In genomic region chr5:125107011-125107651, GRCm38 (mm10) we compare ENCODE assay signal across 9 mouse cellular contexts.
DNase-seq lines count a peak whose midpoint lies in the region; TF ChIP-seq lines count a peak whose summit lies in the region.
"Had no signal": no experiment of that assay in that cellular context is flagged by ENCODE, and none has a peak within 500 bp of the region (broad histone marks: within the 10 kb centered on the region; RNA-seq: fewer than 3 reads in every experiment).

No protein-coding gene starts in this region.

- H3K27ac ChIP-seq in CH12.LX (ENCODE audit: insufficient read depth, low read depth), result no peak overlapping the region
- no peak overlapping the region for H3K27ac ChIP-seq in layer of hippocampus, adult 2 months
- H3K27ac ChIP-seq: hindbrain, embryonic 15.5 days had no signal

- no peaks in the 10 kb centered on the region for H3K9me3 ChIP-seq in CH12.LX (replicated peaks; ENCODE audit: low read length)
- H3K9me3 ChIP-seq: hindbrain, embryonic 15.5 days had no signal

- no peaks in the 10 kb centered on the region for H3K79me2 ChIP-seq in CH12.LX (replicated peaks; ENCODE audit: control insufficient read depth, extremely low read depth, insufficient read depth, poor library complexity, severe bottlenecking)

- TF ChIP-seq RAD21 in CH12.LX (IDR thresholded peaks at IDR 0.05; ENCODE audit: low read depth, low read length), result peak; percentile 75

- no peaks in the 10 kb centered on the region for H3K27me3 ChIP-seq in CH12.LX (replicated peaks)
- H3K27me3 ChIP-seq: hindbrain, embryonic 15.5 days had no signal

- intact Hi-C loops in gastrocnemius, postnatal 36 days (cut with DNase I), result loop anchor here (2.0 to 10.0 kb wide), 6 partner anchors 70 to 258 kb away; partner anchors contain the start of gene Ncor2

- peaks cover 51 to 97% of the 10 kb centered on the region in 2 experiments for H3K36me3 ChIP-seq in CH12.LX (replicated peaks in 1 of 2; ENCODE audit: control insufficient read depth in 1 of 2, insufficient read depth in 1 of 2, low read length in 1 of 2)

- H3K9ac ChIP-seq in CH12.LX (ENCODE audit: insufficient read depth, low read depth), result no peak overlapping the region
- H3K9ac ChIP-seq: hindbrain, embryonic 15.5 days had no signal

- no peak overlapping the region for H3K4me2 ChIP-seq in CH12.LX (ENCODE audit: insufficient read depth, low read depth, poor library complexity, severe bottlenecking)
- H3K4me2 ChIP-seq: hindbrain, embryonic 15.5 days had no signal

- no peak for TF ChIP-seq POLR2A in CH12.LX (IDR thresholded peaks at IDR 0.05; ENCODE audit: low read depth, low read length)

- in situ Hi-C loops in CH12.LX (cut with MboI; ENCODE audit: low pct_ligation_motif_present, low pct_unique_long_range_greater_than_20kb, low sequenced_read_pairs), result loop anchor here (5.0 kb wide), 1 partner anchor 200 kb away; no protein-coding TSS in a partner anchor

- no peak overlapping the region for H3K4me3 ChIP-seq in CH12.LX (replicated peaks in 1 of 3; ENCODE audit: low read depth in 2 of 3, low read length in 2 of 3, poor library complexity in 1 of 3)
- no peak overlapping the region for H3K4me3 ChIP-seq in layer of hippocampus, adult 2 months
- H3K4me3 ChIP-seq: hindbrain, embryonic 15.5 days had no signal

- peaks cover 2 to 15% of the 10 kb centered on the region in 2 experiments; a peak in 3 of 4 replicates for H3K4me1 ChIP-seq in CH12.LX (ENCODE audit: control insufficient read depth in 1 of 2, insufficient read depth in 2 of 2)

- no peak for TF ChIP-seq EP300 in CH12.LX (IDR thresholded peaks at IDR 0.05; ENCODE audit: low read length)

- TF ChIP-seq CTCF in CH12.LX (conservative IDR thresholded peaks at IDR 0.05 in 1 of 2, IDR thresholded peaks at IDR 0.05 in 1 of 2; ENCODE audit: low read depth in 2 of 2, low read length in 2 of 2), result peak; percentile 58 to 82
- TF ChIP-seq CTCF in layer of hippocampus, adult 2 months (conservative IDR thresholded peaks at IDR 0.05), result peak; percentile 84

- dilution Hi-C loops in CH12.LX (cut with MboI; ENCODE audit: extremely low pct_ligation_motif_present, extremely low pct_unique_long_range_greater_than_20kb, low sequenced_read_pairs), result no loop called here

- DNase-seq in A20 (ENCODE audit: low read depth, low spot score) (peak; percentile 51), CH12.LX (ENCODE audit: extremely low read depth) (peak; percentile 53)
- DNase-seq in c-Kit-positive CD71-positive TER-119-positive erythroid progenitor cells, embryonic 14.5 days (ENCODE audit: low spot score), result peak; percentile 40
- DNase-seq in gastrocnemius, postnatal 36 days, result peak; percentile 63 to 65
- DNase-seq in layer of hippocampus, adult 2 months (ENCODE audit: low spot score in 2 of 2), result peak in 1 of 2 experiments; percentile 68
- peak; percentile 79 for DNase-seq in lung, postnatal 14 days
- DNase-seq in skeletal muscle tissue, adult 2 months (ENCODE audit: low read depth, low spot score), result peak; percentile 75
- DNase-seq in frontal cortex, postnatal 14 days (ENCODE audit: low spot score in 2 of 2), result no peak

TF ChIP-seq in CH12.LX, 34 proteins besides CTCF, POLR2A, EP300 and RAD21:
- TF ChIP-seq IRF4 (IDR thresholded peaks at IDR 0.05; ENCODE audit: low read depth, low read length), result 0 out of 2 replicates have a peak, but pooled peaks have one; percentile 13
- no peak for TF ChIP-seq CHD1 (IDR thresholded peaks at IDR 0.05; ENCODE audit: low read depth, low read length)
- peak; percentile 67; the same call in 1 of the 2 replicates for TF ChIP-seq ELF1 (IDR thresholded peaks at IDR 0.05; ENCODE audit: low read depth, low read length)
- no peak for TF ChIP-seq CHD2 (IDR thresholded peaks at IDR 0.05; ENCODE audit: low read length)
- TF ChIP-seq SMC3 (IDR thresholded peaks at IDR 0.05; ENCODE audit: low read depth, low read length), result peak; percentile 78
- TF ChIP-seq GABPA (IDR thresholded peaks at IDR 0.05; ENCODE audit: insufficient replicate concordance, low read depth, low read length), result no peak
- TF ChIP-seq MYC (IDR thresholded peaks at IDR 0.05; ENCODE audit: low read depth, low read length), result no peak
- TF ChIP-seq MXI1 (IDR thresholded peaks at IDR 0.05; ENCODE audit: low read depth, low read length), result no peak
- no peak for TF ChIP-seq E2F4 (IDR thresholded peaks at IDR 0.05; ENCODE audit: insufficient replicate concordance, low read depth, low read length)
- no peak for TF ChIP-seq MAX (IDR thresholded peaks at IDR 0.05; ENCODE audit: low read length)
- no peak for TF ChIP-seq ZMIZ1 (IDR thresholded peaks at IDR 0.05; ENCODE audit: low read depth, low read length)
- TF ChIP-seq BHLHE40 (IDR thresholded peaks at IDR 0.05; ENCODE audit: low read depth, low read length), result no peak
- no peak for TF ChIP-seq NRF1 (IDR thresholded peaks at IDR 0.05; ENCODE audit: low read depth, low read length)
- TF ChIP-seq JUND (conservative IDR thresholded peaks at IDR 0.05; ENCODE audit: low read depth, low read length), result no peak
- no peak for TF ChIP-seq MAFK (IDR thresholded peaks at IDR 0.05; ENCODE audit: insufficient replicate concordance, low read length)
- TF ChIP-seq KAT2A (IDR thresholded peaks at IDR 0.05; ENCODE audit: insufficient replicate concordance, low read length), result no peak
- 0 out of 2 replicates have a peak, but pooled peaks have one; percentile 29 for TF ChIP-seq NELFE (IDR thresholded peaks at IDR 0.05; ENCODE audit: low read depth, low read length)
- TF ChIP-seq HCFC1 (IDR thresholded peaks at IDR 0.05; ENCODE audit: low read depth, low read length), result no peak
- no peak for TF ChIP-seq MEF2A (IDR thresholded peaks at IDR 0.05; ENCODE audit: borderline replicate concordance, low read depth, low read length)
- no peak for TF ChIP-seq TBP (conservative IDR thresholded peaks at IDR 0.05; ENCODE audit: low read depth, low read length)
- TF ChIP-seq ETS1 (conservative IDR thresholded peaks at IDR 0.05; ENCODE audit: low read depth, low read length), result no peak
- TF ChIP-seq ZKSCAN1 (IDR thresholded peaks at IDR 0.05; ENCODE audit: borderline replicate concordance, low read depth, low read length), result no peak
- TF ChIP-seq MAZ (IDR thresholded peaks at IDR 0.05; ENCODE audit: low read depth, low read length), result no peak
- TF ChIP-seq ZNF384 (IDR thresholded peaks at IDR 0.05; ENCODE audit: low read depth, low read length), result no peak
- TF ChIP-seq UBTF (IDR thresholded peaks at IDR 0.05; ENCODE audit: low read depth, low read length), result no peak
- no peak for TF ChIP-seq USF1 (IDR thresholded peaks at IDR 0.05; ENCODE audit: low read depth, low read length)
- TF ChIP-seq POLR2AphosphoS2 (IDR thresholded peaks at IDR 0.05; ENCODE audit: low read depth, low read length), result no peak
- no peak for TF ChIP-seq SIN3A (IDR thresholded peaks at IDR 0.05; ENCODE audit: low read length)
- 0 out of 2 replicates have a peak, but pooled peaks have one; percentile 37 for TF ChIP-seq ZC3H11A (IDR thresholded peaks at IDR 0.05; ENCODE audit: low read depth, low read length)
- no peak for TF ChIP-seq JUN (IDR thresholded peaks at IDR 0.05; ENCODE audit: insufficient read depth, low read depth, low read length)
- TF ChIP-seq TCF12 (IDR thresholded peaks at IDR 0.05; ENCODE audit: low read depth, low read length), result no peak
- no peak for TF ChIP-seq USF2 (conservative IDR thresholded peaks at IDR 0.05; ENCODE audit: low read depth, low read length)
- no peak for TF ChIP-seq RCOR1 (conservative IDR thresholded peaks at IDR 0.05; ENCODE audit: low read depth, low read length)
- TF ChIP-seq PAX5 (IDR thresholded peaks at IDR 0.05; ENCODE audit: low read length), result no peak

Comparison
In these comparisons a context has a peak if more than half of its experiments do, and no peak if none do; other contexts are left out.
1. DNase-seq: peak in A20 (single experiment), CH12.LX (single experiment), c-Kit-positive CD71-positive TER-119-positive erythroid progenitor cells, embryonic 14.5 days (single experiment), gastrocnemius, postnatal 36 days (2 of 2), lung, postnatal 14 days (single experiment) and skeletal muscle tissue, adult 2 months (single experiment); none in frontal cortex, postnatal 14 days (0 of 2).